Mouse (Mus musculus) lung, embryonic 16.5 days (tissue): ENCODE data around the gene Helz2. TPM values are rescaled to one million over a fixed set of nuclear protein-coding genes. Genes with fewer than 3 reads are reported as not detected.
A peak's percentile ranks its signal among the peaks of the same experiment; 100 is the strongest.
"Not testable (repeated sequence)": the region's sequence is repeated elsewhere in the genome, so short reads cannot be mapped to it uniquely, and the experiment has no call there.

Experiments
- ATAC-seq: fragments of 200-750 bp; cut with Nextera tagmentation; 2 replicates; pipeline ENCODE4 v1.8.0; 2017; ENCODE audit warnings: low read depth, mild to moderate bottlenecking, moderate library complexity
- H3K27ac ChIP-seq: fragments of 300-500 bp; sonication (generic); 2 replicates; pipeline ENCODE4 v1.5.1; 2014; ENCODE audit warnings: mild to moderate bottlenecking, control low read depth, low read length
- H3K27me3 ChIP-seq: fragments of 300-500 bp; sonication (generic); 2 replicates; pipeline ENCODE4 v1.6.1; 2014; ENCODE audit warnings: low read depth, low read length, mixed read lengths; ENCODE audit not compliant: control insufficient read depth, insufficient read depth
- H3K36me3 ChIP-seq: fragments of 300-500 bp; sonication (generic); 2 replicates; pipeline ENCODE4 v1.6.1; 2014; ENCODE audit warnings: low read length; ENCODE audit not compliant: control insufficient read depth, insufficient read depth
- H3K4me1 ChIP-seq: fragments of 300-500 bp; sonication (generic); replicated peaks from 2 replicates; pipeline ENCODE4 v1.6.1; 2014; ENCODE audit warnings: low read length, mixed read lengths; ENCODE audit not compliant: control insufficient read depth, insufficient read depth
- H3K4me2 ChIP-seq: fragments of 300-500 bp; sonication (generic); 2 replicates; pipeline ENCODE4 v1.6.1; 2014; ENCODE audit warnings: low read depth, low read length, control low read depth
- H3K4me3 ChIP-seq: fragments of 300-500 bp; sonication (generic); 2 replicates; pipeline ENCODE4 v1.5.1; 2014; ENCODE audit warnings: mild to moderate bottlenecking, low read length, control low read depth
- H3K9ac ChIP-seq: fragments of 300-500 bp; sonication (generic); 2 replicates; pipeline ENCODE4 v1.6.1; 2014; ENCODE audit warnings: low read length, control low read depth
- H3K9me3 ChIP-seq: fragments of 300-500 bp; sonication (generic); 2 replicates; pipeline ENCODE4 v1.6.1; 2016; ENCODE audit warnings: low read length; ENCODE audit not compliant: control insufficient read depth
- WGBS: fragments of 180-500 bp; shearing (Covaris S2); extraction: QIAGEN DNeasy Blood & Tissue Kit; methylation state at CpG from one replicate; pipeline ENCODE4 v1.1.7; 2014; 5-methylcytosine and 5-hydroxymethylcytosine counted together
- polyA plus RNA-seq: library from polyadenylated mRNA; unstranded; fragments of >200 nt; fragmentation: Nextera tagmentation; extraction: Ambion mirVana; gene quantifications from 2 replicates; pipeline ENCODE4 v1.2.1, GENCODE M21; 2015

Helz2 gene
- polyA plus RNA-seq, 1 experiment from 2014 or later: 3.0 TPM

DNA sequence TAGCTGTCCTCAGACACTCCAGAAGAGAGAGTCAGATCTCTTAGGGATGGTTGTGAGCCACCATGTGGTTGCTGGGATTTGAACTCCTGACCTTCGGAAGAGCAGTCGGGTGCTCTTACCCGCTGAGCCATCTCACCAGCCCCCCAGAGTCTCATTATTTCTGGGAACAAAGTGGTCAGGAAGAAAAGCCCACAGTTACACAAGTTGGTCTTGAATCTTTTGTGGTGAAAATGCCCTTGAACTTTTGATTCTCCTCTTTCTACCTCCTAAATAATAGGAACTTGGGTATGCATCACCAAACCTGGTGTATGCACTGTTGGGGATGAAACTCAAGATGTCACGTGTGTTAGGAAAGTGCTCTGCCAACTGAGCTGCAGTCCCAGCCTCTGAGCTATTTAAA is 49.9 kb downstream of the Helz2 start:
- Histone ChIP-seq H3K9me3 (no peaks in the 10 kb centered on the region), H3K27me3 (no peaks in the 10 kb centered on the region), H3K27ac (no peak overlapping the region), H3K9ac (no peak overlapping the region), H3K36me3 (no peaks in the 10 kb centered on the region), H3K4me1 (peaks cover 5% of the 10 kb centered on the region; the same call in 1 of the 2 replicates), H3K4me2 (no peak overlapping the region), H3K4me3 (no peak overlapping the region)
- no peak for ATAC-seq
- WGBS: 74% methylated on average over 4 of the region's 4 CpGs

- ATAC-seq, H3K4me3 ChIP-seq, H3K27ac ChIP-seq, H3K4me2 ChIP-seq, H3K27me3 ChIP-seq, H3K4me1 ChIP-seq, H3K36me3 ChIP-seq, H3K9me3 ChIP-seq, H3K9ac ChIP-seq: not testable (repeated sequence)
- 69% methylated on average over 4 of the region's 4 CpGs for WGBS
Observed at GRCm38 (mm10) chr2:181191385-181191784, 50.4 kb downstream of the Helz2 start.

DNA sequence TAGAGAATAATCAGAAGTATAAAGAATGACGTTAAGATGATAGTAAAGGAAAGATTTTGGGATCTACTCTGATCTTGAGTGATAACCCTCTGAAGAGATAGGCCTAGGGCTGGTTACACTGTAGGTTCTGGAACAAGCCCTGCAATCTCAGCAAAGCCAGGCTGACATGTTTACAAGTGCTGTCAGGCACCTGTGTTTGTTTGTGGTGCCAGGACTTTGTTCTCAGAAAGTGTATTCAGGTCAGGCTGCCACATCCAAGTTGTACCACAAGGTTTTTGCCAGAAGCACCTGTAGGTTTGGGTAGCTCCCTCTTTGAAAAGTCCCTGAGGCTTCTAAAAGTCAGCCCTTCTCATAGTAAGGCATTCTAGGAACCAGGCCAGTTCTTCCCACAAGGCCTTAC is 52.5 kb downstream of the Helz2 start:
- 79% methylated on average over 1 of the region's 1 CpGs for WGBS
- Histone ChIP-seq H3K9ac (no peak overlapping the region), H3K4me3 (no peak overlapping the region), H3K4me2 (no peak overlapping the region), H3K27me3 (no peaks in the 10 kb centered on the region), H3K9me3 (no peaks in the 10 kb centered on the region), H3K4me1 (peaks cover 5% of the 10 kb centered on the region; the same call in 1 of the 2 replicates), H3K36me3 (no peaks in the 10 kb centered on the region), H3K27ac (no peak overlapping the region)
- no peak for ATAC-seq

DNA sequence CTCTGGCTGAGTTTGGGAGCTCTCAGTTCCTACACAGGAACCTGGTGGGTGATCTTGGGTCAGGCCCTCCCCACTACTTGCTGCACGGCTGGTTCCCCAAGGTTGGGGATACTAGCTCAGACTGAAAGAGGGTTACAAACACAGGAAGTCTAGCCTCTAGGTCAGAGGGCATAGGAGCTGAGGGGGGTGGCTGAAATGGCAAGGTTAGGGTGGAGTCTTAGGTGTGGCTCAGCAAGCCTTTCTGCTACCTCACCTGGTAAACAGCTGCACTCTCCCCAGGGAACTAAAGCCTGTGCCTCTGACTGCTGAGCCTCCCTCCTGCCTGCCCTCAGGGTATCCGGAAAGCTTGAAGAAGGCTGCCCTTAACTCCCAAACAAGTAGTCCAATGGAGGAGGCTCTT is 53.1 kb downstream of the Helz2 start:
- Histone ChIP-seq H3K4me1 (peaks cover 5% of the 10 kb centered on the region; the same call in 1 of the 2 replicates), H3K4me2 (peak overlapping the region; percentile 78; the same call in 1 of the 2 replicates), H3K9ac (peak overlapping the region; percentile 5; the same call in 1 of the 2 replicates), H3K9me3 (no peaks in the 10 kb centered on the region), H3K27me3 (no peaks in the 10 kb centered on the region), H3K4me3 (peak overlapping the region; percentile 76; the same call in 1 of the 2 replicates), H3K27ac (peak overlapping the region; percentile 96; the same call in 1 of the 2 replicates), H3K36me3 (no peaks in the 10 kb centered on the region)
- 41% methylated on average over 2 of the region's 2 CpGs for WGBS
- no peak for ATAC-seq

DNA sequence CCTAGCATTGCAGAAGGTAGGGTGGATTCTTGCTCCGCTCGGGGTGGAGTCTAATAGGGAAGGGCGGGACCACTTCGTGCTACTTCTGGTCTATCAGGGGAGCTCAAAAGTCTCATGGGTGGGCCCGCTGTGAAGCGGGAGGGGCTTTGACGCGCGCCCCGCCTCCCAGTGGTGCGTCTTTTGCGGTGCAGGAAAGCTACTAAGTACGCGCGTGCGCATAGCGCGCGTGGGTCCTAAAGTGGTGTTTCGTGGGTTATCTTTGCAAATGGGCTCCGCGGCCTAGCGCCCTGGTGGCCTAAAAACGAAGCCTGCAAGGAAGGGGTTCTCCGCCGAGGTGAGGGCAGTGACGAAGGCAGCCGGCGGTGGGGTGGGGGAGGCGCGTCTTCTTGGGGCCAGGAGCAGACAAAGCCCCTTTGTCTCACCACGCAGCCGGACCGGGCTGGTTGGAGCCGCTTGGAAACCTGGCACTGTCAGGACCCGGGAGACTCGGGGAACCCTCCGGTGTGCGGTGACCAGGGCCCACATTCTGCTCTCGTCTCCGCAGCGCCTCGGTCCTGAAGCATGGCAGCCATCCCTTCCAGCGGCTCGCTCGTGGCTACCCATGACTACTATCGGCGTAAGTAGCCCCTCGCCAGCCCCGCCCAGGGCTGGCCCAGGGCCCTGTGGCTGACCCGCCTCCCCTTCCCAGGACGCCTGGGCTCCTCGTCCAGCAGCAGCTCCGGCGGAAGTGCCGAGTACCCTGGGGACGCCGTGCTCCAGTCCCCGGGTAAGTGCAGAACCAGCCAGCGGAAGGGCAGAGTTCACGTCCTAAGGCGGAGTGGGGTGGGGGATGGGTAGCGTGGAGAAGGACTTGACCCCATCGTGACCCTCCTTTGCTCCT is 54.5 kb downstream of the Helz2 start, which contains the start of gene Ppdpf:
Gene Ppdpf, plus strand, starts transcription at position 127 of the 880 bp plus-strand sequence.
- H3K9me3 ChIP-seq: no peaks in the 10 kb centered on the region
- no peaks in the 10 kb centered on the region for H3K27me3 ChIP-seq
- peak within 1 kb of the TSS; percentile 90 for H3K9ac ChIP-seq
- WGBS: under 1% methylated on average over 64 of the region's 64 CpGs
- H3K36me3 ChIP-seq: no peaks in the 10 kb centered on the region
- peak within 1 kb of the TSS; percentile 76 for H3K4me3 ChIP-seq
- ATAC-seq: peak; percentile 96
- peak within 1 kb of the TSS; percentile 78 for H3K4me2 ChIP-seq
- peaks cover 5% of the 10 kb centered on the region; the same call in 1 of the 2 replicates for H3K4me1 ChIP-seq
- H3K27ac ChIP-seq: peak within 1 kb of the TSS; percentile 96

- no peaks in the 10 kb centered on the region for H3K27me3 ChIP-seq
- H3K27ac ChIP-seq: peak overlapping the region; percentile 96
- ATAC-seq: peak; percentile 75
- H3K9ac ChIP-seq: peak overlapping the region; percentile 90
- no peaks in the 10 kb centered on the region for H3K9me3 ChIP-seq
- H3K36me3 ChIP-seq: no peaks in the 10 kb centered on the region
- peak overlapping the region; percentile 78 for H3K4me2 ChIP-seq
- 0% methylated on average over 14 of the region's 14 CpGs for WGBS
- H3K4me1 ChIP-seq: peaks cover 5% of the 10 kb centered on the region; the same call in 1 of the 2 replicates
- peak overlapping the region; percentile 76 for H3K4me3 ChIP-seq
Observed at GRCm38 (mm10) chr2:181186635-181187034, 55.2 kb downstream of the Helz2 start.

DNA sequence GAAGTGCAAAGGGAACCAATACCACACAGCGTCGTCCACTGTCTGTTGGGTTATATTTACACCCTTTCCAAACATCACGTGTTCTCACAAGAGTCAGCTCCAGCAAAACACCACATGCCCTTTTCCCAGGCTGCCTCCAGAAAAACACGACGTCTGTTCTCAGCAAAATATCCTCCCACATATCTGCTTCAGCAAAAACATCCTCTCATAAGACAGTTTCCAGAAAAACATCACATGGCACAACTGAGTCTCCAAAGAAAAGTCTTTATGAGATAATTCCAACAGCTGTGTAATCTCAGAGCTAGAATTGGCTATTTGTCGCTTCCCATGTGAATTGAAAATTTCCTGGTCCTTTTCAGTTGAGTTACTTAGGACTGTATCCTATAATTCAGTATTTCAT is 60.9 kb downstream of the Helz2 start:
- Histone ChIP-seq H3K4me2 (no peak overlapping the region), H3K9ac (no peak overlapping the region), H3K36me3 (no peaks in the 10 kb centered on the region), H3K27ac (no peak overlapping the region), H3K9me3 (no peaks in the 10 kb centered on the region), H3K4me3 (no peak overlapping the region), H3K27me3 (no peaks in the 10 kb centered on the region), H3K4me1 (no peaks in the 10 kb centered on the region)
- ATAC-seq: no peak
- 72% methylated on average over 6 of the region's 6 CpGs for WGBS

DNA sequence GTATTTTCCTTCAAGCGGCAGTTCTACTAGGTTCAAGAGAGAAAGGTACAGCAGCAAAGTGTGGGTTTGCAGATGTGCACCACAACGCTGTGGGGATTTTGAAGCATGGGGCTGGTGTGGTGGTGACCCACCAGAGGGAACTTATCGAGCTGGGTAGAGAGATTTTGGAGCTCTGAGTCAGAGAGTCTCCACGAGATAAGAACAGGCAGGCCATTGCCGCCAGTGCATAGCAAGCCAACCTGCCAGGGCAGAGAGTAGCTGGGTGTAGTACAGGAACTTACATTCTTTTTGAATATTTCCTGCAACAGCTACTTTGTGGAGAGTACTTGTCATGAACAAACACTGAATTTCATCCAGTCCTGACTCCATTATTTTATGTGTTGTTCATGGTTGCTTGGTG is 63.4 kb downstream of the Helz2 start:
- no peak overlapping the region for H3K9ac ChIP-seq
- no peak overlapping the region for H3K4me2 ChIP-seq
- H3K4me1 ChIP-seq: no peaks in the 10 kb centered on the region
- WGBS: 58% methylated on average over 5 of the region's 5 CpGs
- H3K27me3 ChIP-seq: no peaks in the 10 kb centered on the region
- no peak overlapping the region for H3K4me3 ChIP-seq
- no peak overlapping the region for H3K27ac ChIP-seq
- no peak for ATAC-seq
- no peaks in the 10 kb centered on the region for H3K9me3 ChIP-seq
- H3K36me3 ChIP-seq: no peaks in the 10 kb centered on the region

GRCm38 (mm10) chr2:181178015-181178414 is 63.8 kb downstream of the Helz2 start:
- Histone ChIP-seq H3K27me3 (no peaks in the 10 kb centered on the region), H3K9ac (no peak overlapping the region), H3K4me2 (no peak overlapping the region), H3K27ac (no peak overlapping the region), H3K9me3 (no peaks in the 10 kb centered on the region), H3K4me3 (no peak overlapping the region), H3K4me1 (no peaks in the 10 kb centered on the region), H3K36me3 (no peaks in the 10 kb centered on the region)
- WGBS: 70% methylated on average over 3 of the region's 3 CpGs
- ATAC-seq: no peak
